In the genomic region with DNA sequence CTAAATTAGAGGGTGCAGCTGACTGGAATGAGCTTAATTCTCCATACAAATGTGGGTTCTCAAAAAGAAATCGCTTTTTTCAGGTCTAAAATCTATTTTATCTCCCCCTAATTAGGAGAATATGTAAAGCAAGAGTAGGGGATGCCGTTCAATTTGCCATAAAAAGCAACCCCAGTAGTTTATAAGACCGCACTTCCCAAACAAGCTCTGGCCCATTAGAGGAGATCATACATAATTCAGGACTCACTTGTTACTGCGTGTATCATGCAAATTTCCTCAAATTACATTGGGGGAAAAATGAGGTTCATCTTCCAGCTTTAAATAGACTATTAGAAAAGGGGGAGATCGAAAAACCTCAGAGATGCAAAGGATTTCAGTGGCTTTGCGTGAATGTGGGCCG, we compare ENCODE assay signal across 25 mouse cellular contexts.
A peak's percentile ranks its signal among the peaks of the same experiment; 100 is the strongest.
DNase-seq lines count a peak whose midpoint lies in the region; ATAC-seq and TF ChIP-seq lines count a peak whose summit lies in the region.
"Had no signal": no experiment of that assay in that cellular context is flagged by ENCODE, and none has a peak within 500 bp of the region (broad histone marks: within the 10 kb centered on the region; RNA-seq: fewer than 3 reads in every experiment).

No protein-coding gene starts in this region.

- peak; percentile 54; the same call in 1 of the 2 replicates for ATAC-seq in forebrain, embryonic 14.5 days
- ATAC-seq in forebrain, postnatal 0 days: no peak; the same call in 1 of the 2 replicates
- 0 out of 2 replicates have a peak, but pooled peaks have one; percentile 32 for ATAC-seq in frontal cortex, adult (ENCODE audit: low TSS enrichment)
- ATAC-seq in midbrain, embryonic 11.5 days (ENCODE audit: low FRiP score): no peak
- no peak for ATAC-seq in midbrain, embryonic 15.5 days (replicated peaks)
- ATAC-seq: activated CD4-positive, CD25-positive, alpha-beta regulatory T cell, adult 4 months; CD4-positive, CD25-positive, alpha-beta regulatory T cell, adult 4 months; Patski had no signal

- peak; percentile 23 for DNase-seq in forebrain, embryonic 14.5 days (ENCODE audit: low spot score)
- DNase-seq in forebrain, postnatal 0 days: no peak
- no peak for DNase-seq in frontal cortex, postnatal 36 days (ENCODE audit: low spot score in 2 of 2)
- DNase-seq in midbrain, embryonic 11.5 days (ENCODE audit: low spot score, missing footprints): peak; percentile 31
- no peak for DNase-seq in right cerebral cortex, postnatal 36 days (ENCODE audit: low spot score in 2 of 2)
- DNase-seq: adrenal gland, adult 8-10 months; adrenal gland, postnatal 14 days; adrenal gland, postnatal 36 days; B cell, adult 2 months; cerebellum, adult 11-12 months; cerebellum, adult 2 months; cerebellum, adult 9-10 months; cerebellum, postnatal 10 days; cerebellum, postnatal 25 days had no signal

- H3K9ac ChIP-seq in forebrain, embryonic 14.5 days (ENCODE audit: low read length): no peak overlapping the region
- no peak overlapping the region for H3K9ac ChIP-seq in forebrain, postnatal 0 days
- no peak overlapping the region for H3K9ac ChIP-seq in midbrain, embryonic 11.5 days (ENCODE audit: low read length)
- H3K9ac ChIP-seq in midbrain, embryonic 15.5 days: no peak overlapping the region
- H3K9ac ChIP-seq: embryonic facial prominence, embryonic 12.5 days; forebrain, embryonic 12.5 days; forebrain, embryonic 15.5 days had no signal

- no peak overlapping the region for H3K4me3 ChIP-seq in forebrain, embryonic 14.5 days (ENCODE audit: low read depth, low read length)
- no peak overlapping the region for H3K4me3 ChIP-seq in forebrain, postnatal 0 days (ENCODE audit: low read depth, low read length)
- H3K4me3 ChIP-seq in midbrain, embryonic 11.5 days (ENCODE audit: low read depth, low read length): no peak overlapping the region
- no peak overlapping the region for H3K4me3 ChIP-seq in midbrain, embryonic 15.5 days
- H3K4me3 ChIP-seq: embryonic facial prominence, embryonic 10.5 days; embryonic facial prominence, embryonic 12.5 days; forebrain, embryonic 12.5 days; forebrain, embryonic 15.5 days had no signal

- no peak overlapping the region for H3K4me2 ChIP-seq in forebrain, embryonic 14.5 days (ENCODE audit: low read length)
- H3K4me2 ChIP-seq in forebrain, postnatal 0 days (ENCODE audit: low read depth): no peak overlapping the region
- H3K4me2 ChIP-seq in midbrain, embryonic 11.5 days: no peak overlapping the region
- no peak overlapping the region for H3K4me2 ChIP-seq in midbrain, embryonic 15.5 days
- H3K4me2 ChIP-seq: embryonic facial prominence, embryonic 12.5 days; forebrain, embryonic 12.5 days; forebrain, embryonic 15.5 days had no signal

- H3K27me3 ChIP-seq in forebrain, embryonic 14.5 days (replicated peaks; ENCODE audit: control insufficient read depth, insufficient read depth, low read length): no peaks in the 10 kb centered on the region
- no peaks in the 10 kb centered on the region for H3K27me3 ChIP-seq in forebrain, postnatal 0 days (ENCODE audit: insufficient read depth, low read length)
- no peaks in the 10 kb centered on the region for H3K27me3 ChIP-seq in midbrain, embryonic 11.5 days (ENCODE audit: control insufficient read depth, insufficient read depth, low read length)
- no peaks in the 10 kb centered on the region for H3K27me3 ChIP-seq in midbrain, embryonic 15.5 days (replicated peaks)
- H3K27me3 ChIP-seq: CH12.LX; embryonic facial prominence, embryonic 12.5 days; forebrain, embryonic 12.5 days; forebrain, embryonic 15.5 days had no signal

- no peak overlapping the region for H3K27ac ChIP-seq in forebrain, embryonic 14.5 days (ENCODE audit: low read depth, low read length)
- H3K27ac ChIP-seq in forebrain, postnatal 0 days (ENCODE audit: low read depth, low read length): no peak overlapping the region
- no peak overlapping the region for H3K27ac ChIP-seq in midbrain, embryonic 11.5 days (ENCODE audit: low read depth, low read length)
- no peak overlapping the region for H3K27ac ChIP-seq in midbrain, embryonic 15.5 days
- H3K27ac ChIP-seq: embryonic facial prominence, embryonic 10.5 days; embryonic facial prominence, embryonic 12.5 days; forebrain, embryonic 12.5 days; forebrain, embryonic 15.5 days had no signal

- H3K4me1 ChIP-seq in forebrain, embryonic 14.5 days (ENCODE audit: control insufficient read depth, insufficient read depth, low read length): peaks cover 3% of the 10 kb centered on the region; the same call in 1 of the 2 replicates
- no peaks in the 10 kb centered on the region for H3K4me1 ChIP-seq in forebrain, postnatal 0 days (ENCODE audit: insufficient read depth)
- H3K4me1 ChIP-seq in midbrain, embryonic 11.5 days (ENCODE audit: control insufficient read depth, insufficient read depth, low read length): no peaks in the 10 kb centered on the region
- peaks cover 3% of the 10 kb centered on the region; the same call in 1 of the 2 replicates for H3K4me1 ChIP-seq in midbrain, embryonic 15.5 days
- H3K4me1 ChIP-seq: embryonic facial prominence, embryonic 10.5 days; forebrain, embryonic 12.5 days had no signal

- H3K36me3 ChIP-seq in forebrain, embryonic 14.5 days (ENCODE audit: control insufficient read depth, insufficient read depth, low read length): no peaks in the 10 kb centered on the region
- no peaks in the 10 kb centered on the region for H3K36me3 ChIP-seq in forebrain, postnatal 0 days (ENCODE audit: insufficient read depth)
- no peaks in the 10 kb centered on the region for H3K36me3 ChIP-seq in midbrain, embryonic 11.5 days (ENCODE audit: control insufficient read depth, insufficient read depth, low read length)
- H3K36me3 ChIP-seq in midbrain, embryonic 15.5 days (replicated peaks): no peaks in the 10 kb centered on the region
- H3K36me3 ChIP-seq: embryonic facial prominence, embryonic 10.5 days; embryonic facial prominence, embryonic 12.5 days; forebrain, embryonic 12.5 days; forebrain, embryonic 15.5 days; G1E had no signal

- no peak for TF ChIP-seq CTCF in forebrain, postnatal 0 days (IDR thresholded peaks at IDR 0.05; ENCODE audit: low read depth)

- WGBS in forebrain, embryonic 14.5 days: 29% methylated on average over 7 of the region's 7 CpGs
- whole genome bisulfite sequencing in forebrain, postnatal 0 days: 37% methylated on average over 7 of the region's 7 CpGs
- 86% methylated on average over 7 of the region's 7 CpGs for WGBS in midbrain, embryonic 11.5 days
- 73% methylated on average over 7 of the region's 7 CpGs for whole genome bisulfite sequencing in midbrain, embryonic 15.5 days

- H3K9me3 ChIP-seq in forebrain, embryonic 14.5 days (replicated peaks; ENCODE audit: control insufficient read depth, low read length): no peaks in the 10 kb centered on the region
- H3K9me3 ChIP-seq in forebrain, postnatal 0 days (ENCODE audit: low read length): no peaks in the 10 kb centered on the region
- no peaks in the 10 kb centered on the region for H3K9me3 ChIP-seq in midbrain, embryonic 11.5 days (ENCODE audit: control insufficient read depth, low read length)
- no peaks in the 10 kb centered on the region for H3K9me3 ChIP-seq in midbrain, embryonic 15.5 days
- H3K9me3 ChIP-seq: embryonic facial prominence, embryonic 10.5 days; embryonic facial prominence, embryonic 12.5 days; forebrain, embryonic 12.5 days; forebrain, embryonic 15.5 days; G1E had no signal

Comparison
In these comparisons a context has a peak if more than half of its experiments do, and no peak if none do; other contexts are left out.
1. ATAC-seq: peak in forebrain, embryonic 14.5 days (single experiment) and frontal cortex, adult (single experiment); none in forebrain, postnatal 0 days (single experiment), midbrain, embryonic 11.5 days (single experiment) and midbrain, embryonic 15.5 days (single experiment).
2. DNase-seq: peak in forebrain, embryonic 14.5 days (single experiment) and midbrain, embryonic 11.5 days (single experiment); none in forebrain, postnatal 0 days (single experiment), frontal cortex, postnatal 36 days (0 of 2) and right cerebral cortex, postnatal 36 days (0 of 2).